Mouse (Mus musculus) gastrocnemius, postnatal 25 days (tissue): ENCODE data around the gene Fam43a. TPM values are rescaled to one million over a fixed set of nuclear protein-coding genes. Genes with fewer than 3 reads are reported as not detected.

Experiments
- DNase-seq: peaks from one replicate; pipeline ENCODE4 v3.0.0; 2022
- total RNA-seq, 2 experiments: library from RNA; stranded (reverse); gene quantifications; 1 replicate in 1 of 2; 2 replicates in 1 of 2; pipeline ENCODE4 v1.2.3; 2021

The Fam43a gene
- total RNA-seq, 2 experiments from 2014 or later: 6.7 to 8.1 TPM

DNA sequence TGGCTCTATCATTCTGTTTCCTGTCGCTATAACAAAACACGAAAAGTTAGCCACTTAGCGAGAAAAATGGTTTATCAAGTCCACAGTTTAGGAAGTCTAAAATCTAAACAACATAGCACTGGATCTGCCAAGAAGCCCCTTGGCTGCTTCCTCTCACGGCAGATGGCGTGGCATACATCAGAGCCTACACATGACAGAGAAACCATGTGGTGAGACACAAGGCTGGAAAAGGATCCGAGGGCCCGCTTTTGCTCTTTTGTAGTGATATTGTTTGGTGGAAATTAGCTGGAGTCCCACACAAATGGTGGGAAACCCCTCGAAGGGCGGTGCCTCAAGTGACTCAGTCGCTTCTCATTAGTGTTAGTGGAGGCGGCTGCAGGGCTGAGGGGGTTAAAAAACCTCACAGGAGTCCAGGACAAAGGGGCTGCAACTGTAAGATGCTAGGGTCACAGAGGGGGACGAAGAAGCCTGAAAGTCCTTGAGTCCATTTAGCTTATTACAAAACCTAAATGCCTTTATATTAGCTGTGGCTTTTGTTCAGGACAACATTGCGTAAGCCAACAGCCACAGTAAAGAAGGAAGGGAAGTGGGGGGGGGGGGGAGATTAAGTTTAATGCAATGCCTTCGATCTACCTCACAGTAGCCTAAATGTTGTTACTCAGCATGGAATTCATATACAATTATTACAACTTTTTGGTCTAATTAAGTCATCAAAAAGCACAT lies 3.5 kb upstream of the Fam43a start:
- DNase-seq: no peak

DNA sequence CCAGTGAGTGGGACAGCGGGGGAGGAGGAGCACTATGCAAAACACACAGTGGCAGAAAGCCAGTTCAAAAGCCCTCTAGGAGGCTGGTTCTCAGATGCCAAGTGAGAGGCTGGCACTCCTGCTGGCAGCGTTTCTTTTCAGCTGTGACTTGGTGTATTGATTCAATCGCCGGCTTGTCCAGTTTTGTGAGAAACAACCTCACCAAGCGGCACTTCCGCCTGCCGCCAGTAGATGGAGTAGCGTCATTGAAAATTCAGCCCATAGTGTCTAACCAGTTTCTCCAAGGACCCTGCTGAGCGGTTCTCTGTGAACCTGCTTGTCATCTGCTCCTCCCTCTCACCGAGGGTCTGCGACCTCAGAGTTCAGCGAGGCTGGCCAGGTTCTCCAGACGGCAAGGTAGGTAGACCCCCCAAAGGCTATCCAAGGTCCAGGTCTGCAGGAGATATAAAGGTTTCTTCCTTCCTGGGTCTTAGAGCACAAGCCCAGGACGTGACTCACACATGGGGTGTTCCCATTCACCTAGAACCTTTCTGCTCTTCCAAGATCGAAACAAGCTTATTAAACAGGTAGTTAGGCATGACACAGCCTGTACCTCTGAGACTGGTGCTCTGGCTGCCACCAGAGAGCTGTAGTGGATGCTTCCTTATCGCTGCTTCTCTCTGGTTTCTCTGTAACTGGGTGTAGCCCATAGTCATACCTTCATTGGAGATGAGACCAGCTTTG lies 2.4 kb upstream of the Fam43a start:
- DNase-seq: peak; percentile 56

DNA sequence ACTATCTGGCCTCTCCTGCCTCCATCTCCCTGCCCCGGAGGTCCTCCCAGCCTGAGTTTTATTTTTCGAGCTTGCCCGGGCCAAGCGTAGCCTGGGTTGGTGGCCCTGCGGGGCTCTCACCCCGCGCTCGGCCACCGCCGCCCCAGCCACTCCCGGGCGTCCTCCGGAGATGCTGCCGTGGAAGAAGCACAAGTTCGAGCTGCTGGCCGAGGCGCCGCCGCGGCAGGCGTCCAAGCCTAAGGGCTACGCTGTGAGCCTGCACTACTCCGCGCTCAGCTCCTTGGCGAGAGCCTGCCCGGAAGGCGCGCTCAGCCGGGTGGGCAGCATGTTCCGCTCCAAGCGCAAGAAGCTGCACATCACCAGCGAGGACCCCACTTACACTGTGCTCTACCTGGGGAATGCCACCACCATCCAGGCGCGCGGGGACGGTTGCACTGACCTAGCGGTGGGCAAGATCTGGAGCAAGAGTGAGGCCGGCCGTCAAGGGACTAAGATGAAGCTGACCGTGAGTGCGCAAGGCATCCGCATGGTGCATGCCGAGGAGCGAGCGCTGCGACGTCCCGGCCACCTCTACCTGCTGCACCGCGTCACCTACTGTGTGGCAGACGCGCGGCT lies 1.0 kb downstream of the Fam43a start:
- DNase-seq: peak; percentile 74

DNA sequence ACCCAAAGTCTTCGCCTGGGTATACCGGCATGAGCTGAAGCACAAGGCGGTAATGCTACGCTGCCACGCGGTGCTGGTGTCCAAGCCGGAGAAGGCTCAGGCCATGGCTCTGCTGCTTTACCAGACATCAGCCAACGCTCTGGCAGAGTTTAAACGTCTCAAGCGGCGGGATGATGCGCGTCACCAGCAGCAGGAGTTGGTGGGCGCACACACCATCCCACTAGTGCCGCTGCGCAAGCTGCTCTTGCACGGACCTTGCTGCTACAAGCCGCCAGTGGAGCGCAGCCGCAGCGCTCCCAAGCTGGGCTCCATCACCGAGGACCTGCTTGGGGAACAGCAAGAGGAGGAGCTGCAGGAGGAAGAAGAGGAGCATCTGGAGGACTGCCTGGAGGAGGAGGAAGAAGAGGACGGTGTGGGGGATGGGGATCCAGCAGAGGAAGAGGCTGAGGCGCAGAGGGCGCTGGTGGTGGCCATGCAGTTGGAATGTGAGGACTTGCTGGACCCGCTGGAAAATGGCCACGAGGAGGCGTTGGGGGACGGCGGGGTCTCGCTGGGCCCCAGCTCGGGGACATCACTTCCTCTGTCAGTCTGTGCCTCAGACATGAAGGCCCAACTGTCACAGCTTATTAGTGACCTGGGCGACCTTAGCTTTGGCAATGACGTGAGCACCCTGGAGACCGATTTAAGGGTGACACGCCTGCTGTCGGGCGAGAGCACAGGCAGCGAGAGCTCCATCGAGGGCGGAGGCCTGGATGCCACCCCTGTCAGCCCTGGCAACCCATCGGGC lies 1.7 kb downstream of the Fam43a start:
- peak; percentile 65 for DNase-seq

DNA sequence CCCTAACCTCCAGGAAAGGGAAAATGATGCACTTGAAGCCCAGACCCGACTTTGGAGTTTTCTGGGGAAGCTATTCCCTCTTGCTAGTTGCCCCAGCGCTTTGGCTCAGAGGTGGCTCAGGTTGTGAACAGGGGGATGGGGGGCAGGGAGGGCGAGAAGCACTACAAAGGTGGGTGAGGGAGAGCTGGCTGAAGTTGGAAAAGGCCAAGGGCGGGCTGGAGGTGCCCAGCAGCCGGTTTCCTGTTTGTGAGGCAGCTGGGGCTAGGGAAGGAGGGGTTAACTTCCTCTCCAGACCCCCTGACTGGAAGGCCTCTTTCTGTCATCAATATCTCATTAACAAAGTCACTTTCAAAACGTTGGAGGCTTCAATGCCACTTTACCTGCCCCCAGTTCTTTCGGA lies 2.4 kb downstream of the Fam43a start:
- DNase-seq: no peak

DNA sequence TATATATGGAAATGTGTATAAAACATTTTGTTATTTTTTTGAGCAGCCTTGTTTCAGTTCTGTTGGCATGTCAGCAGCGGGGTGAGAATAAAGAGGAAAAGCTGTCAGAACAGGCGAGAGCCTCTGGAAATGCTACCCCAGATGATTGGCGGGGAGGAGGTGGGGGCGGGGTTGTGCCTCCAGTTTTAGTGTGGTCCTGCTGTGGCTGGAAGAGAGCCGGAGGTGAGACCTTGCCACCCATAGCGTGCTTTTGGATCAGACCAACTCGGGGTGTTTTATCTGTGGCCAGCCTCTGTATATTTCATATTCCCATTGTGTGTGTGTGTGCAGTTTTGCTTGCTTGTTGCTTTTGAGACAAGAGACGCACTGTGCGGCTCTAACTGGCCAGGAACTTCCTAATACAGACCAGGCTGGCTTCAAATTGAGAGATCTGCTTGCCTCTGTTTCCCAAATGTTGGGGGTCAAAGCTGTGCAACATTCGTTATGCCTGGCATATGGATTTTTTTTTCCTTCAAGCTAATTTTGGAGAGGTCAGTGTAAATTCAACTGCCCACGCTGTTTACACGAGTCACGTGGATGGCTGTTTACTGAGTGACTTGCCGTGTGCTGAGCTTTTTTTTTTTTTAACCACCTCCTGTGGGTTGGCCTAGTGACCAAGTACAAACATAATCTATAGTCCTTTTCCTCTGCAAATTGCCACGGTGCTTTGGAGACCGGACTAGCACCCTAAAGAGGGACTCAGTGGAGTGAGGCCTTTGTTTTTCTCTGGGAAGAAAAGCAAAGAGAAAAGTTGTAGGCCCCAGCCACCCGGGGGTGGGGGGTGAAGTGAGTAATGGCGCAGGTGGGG lies 3.4 kb downstream of the Fam43a start:
- DNase-seq: no peak

DNA sequence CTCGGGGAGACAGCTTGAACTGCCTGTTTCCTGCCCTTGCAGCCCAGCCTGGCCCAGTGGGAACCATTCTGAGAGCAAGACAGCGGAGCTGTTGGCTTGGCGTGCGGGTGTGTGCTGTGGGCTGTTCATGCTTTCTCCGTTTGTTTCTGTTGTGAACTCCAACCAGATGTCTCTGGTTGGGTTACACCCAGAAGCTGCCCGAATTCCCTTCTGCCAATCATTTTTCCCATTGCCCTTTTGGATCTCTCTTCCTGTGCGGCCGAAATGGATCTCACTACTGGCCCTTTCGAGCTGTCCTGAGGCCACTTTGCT lies 4.0 kb downstream of the Fam43a start:
- peak; percentile 64 for DNase-seq

DNA sequence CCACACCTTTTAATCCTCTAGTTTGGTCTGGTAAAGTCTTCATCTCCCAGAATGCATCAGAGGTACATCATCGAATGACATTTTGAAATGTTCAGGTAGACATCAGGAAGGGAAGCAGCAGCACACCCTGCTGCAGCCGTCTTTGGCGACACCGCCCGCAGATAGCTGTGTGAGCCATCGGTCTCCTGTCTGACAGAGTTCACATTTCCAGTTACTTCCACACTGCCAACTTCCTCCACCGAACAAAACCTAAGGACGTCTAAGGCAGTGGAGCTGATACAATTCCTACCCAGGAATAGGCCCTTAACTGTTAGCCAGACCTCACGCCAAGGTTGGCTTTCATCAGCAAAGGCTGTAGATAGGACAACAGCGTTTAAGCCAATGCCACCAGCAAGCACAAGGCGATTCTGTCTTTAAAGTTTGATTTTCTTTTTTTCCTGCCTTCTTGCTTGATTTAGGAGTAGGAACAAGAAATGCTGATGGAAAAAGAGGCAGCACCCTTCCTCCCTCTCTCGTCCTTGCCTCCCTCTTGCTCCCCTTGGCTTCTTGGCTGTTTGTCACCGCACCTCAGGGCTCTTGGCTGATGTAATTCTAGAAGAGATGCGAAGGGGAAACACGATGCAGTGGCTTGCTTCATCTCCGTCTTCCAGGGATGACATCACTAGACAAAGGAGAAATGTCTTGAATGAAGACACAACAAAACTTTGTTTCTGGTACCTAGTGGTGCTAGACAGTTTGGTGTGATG lies 4.7 kb downstream of the Fam43a start:
- no peak for DNase-seq

DNA sequence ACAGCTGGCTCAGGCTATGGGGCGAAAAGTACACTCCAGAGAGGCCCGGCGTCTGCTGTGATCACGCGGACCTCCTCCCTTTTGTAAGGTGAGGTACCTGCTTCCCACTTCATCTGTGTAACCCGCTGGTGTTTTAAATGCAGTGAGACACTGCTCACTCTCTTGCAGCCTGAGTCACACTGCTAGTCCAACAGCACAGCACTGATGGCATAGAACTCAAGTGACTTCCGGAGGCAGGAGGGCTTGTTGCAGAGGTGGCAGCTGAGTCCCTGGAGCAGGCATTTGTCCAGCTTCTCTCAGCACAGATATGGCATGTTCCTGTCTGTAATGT lies 5.2 kb downstream of the Fam43a start:
- no peak for DNase-seq

DNA sequence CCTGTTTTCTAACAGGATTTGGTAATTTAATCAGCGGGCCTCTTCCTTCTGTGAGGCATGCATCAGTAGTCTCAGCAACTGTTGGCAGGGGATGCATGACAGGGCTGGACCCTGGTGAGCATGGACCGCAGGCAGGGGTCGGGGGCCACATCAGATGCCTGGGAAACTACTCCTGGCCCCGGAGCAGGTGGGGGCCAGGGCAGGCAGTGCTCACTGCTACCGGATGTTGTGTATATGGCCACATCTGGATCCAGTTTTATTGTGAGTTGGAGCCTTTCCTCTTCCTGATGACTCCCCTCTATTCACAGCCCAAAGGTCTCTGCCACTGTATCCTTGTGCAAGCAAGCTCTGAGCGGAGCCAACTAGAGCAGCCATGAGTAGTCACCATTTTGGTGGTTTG lies 6.0 kb downstream of the Fam43a start:
- no peak for DNase-seq

DNA sequence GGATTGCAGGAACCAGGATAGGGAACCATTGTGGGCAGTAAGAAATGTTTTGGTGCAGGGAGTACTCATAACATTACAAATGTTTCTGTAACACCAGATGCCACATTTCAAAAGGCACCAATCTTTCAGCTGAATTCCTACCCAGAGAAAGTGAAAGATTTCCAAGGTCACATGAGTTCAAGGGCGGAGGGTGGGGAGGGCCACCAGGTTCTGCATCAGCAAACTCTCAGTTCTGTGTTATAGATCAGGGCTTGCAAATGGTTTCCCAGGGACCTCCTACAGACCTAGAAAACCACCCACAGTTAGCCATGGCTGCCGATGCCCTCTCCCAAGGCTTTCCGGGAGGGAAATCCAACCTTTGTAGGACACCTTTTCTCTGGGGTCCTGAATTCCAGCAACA lies 8.3 kb downstream of the Fam43a start:
- DNase-seq: no peak

DNA sequence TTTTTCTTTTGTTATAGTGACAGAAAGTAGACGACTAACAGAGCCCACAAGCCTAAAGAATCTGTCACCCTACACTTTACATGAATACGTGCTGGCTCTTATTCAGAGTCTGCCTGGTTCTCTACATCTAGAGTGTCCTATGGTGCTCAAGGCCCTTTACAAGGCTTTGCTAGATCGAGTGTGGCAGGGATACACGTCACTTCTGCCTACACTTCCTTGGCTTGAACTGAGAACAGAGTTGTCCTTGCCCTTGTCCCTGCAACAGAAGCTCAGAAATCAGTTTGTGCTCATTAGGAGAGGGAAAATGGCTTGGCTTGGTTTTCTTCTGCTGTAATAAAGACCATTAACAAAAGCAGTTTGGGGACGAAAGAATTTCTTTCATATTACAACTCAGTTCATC lies 11.8 kb downstream of the Fam43a start:
- no peak for DNase-seq

DNA sequence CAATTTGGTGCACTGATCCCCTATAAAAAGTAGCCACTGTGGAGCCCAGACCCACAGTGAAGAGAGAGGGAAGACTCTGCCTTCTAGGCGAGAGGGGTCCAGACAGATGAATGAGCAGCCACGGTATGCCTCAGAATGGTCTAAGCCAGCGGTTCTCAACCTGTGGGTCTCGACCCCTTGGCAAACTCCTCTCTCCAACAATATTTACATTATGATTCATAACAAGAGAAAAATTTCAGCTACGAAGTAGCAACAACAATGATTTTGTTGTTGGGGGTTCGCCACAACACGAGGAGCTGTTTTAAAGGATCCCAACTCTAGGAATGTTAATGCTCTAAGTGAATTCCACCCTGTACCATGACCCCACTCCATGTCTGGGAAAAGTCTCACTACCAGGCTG lies 13.6 kb downstream of the Fam43a start:
- DNase-seq: no peak

DNA sequence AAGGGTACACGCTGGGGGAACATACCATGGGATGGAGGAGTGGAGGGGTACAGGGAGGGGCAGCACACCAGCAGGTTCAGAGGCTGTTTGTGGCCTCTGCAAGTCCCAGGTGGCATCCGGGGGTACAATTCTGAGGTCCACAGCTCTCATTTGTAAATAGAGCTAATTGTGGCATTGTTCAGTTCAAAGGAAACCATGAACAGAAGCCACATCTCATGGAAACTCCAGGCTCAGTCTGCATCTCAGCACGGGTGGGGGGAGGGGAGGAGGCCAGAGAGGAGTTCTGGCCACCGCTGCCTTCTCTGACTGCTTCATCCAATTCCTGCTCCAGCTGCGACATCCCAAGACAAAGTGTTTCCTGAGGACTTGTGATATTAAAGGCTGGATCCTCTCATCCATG lies 14.6 kb downstream of the Fam43a start:
- DNase-seq: no peak

DNA sequence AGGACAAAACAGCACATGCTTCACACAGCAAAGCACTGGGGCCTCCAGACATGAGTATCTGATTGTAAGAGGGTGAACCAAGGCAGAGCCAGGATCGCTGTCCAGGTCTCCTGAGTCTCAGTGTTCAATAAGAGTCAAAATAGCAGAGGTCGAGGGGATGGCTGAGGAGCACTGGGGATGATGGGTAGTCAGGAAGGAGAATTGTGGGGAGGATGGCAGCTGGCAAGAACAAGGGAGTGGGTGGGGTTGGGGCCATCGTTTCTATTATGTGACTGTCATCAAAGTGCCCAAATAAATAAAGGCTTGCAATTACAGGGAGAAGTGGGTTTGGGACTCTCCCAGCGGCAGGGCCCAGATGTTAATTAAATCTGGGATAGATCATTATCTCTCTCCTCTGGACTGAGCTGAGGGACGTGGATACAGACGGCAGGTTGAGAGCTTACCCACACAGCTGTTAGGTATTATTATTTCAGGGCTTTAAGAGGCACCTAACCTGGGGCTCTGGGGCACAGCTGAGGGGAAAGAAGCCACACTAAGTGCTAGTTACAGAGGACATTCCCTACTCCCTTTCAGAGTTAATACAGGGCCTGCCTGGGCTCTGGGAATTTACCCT lies 15.3 kb downstream of the Fam43a start:
- DNase-seq: no peak

DNA sequence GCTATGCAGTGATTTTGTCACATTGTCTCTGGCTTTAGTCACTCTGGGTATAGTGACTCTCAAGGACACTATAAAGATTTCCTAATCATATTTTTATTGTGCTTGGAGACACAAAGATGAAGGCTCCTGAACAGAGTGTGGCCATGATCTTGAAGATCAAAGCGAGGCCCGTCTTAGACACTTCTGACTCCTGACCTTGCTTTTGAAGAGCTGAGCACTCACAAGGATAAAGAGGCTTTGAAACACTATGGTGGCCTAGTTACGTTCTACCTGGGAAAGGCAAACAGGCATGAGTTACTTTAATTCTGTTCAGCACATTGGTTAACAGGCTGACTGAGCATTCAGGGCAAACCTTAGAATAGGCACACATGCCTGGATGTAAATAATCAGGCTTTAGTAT lies 16.8 kb downstream of the Fam43a start:
- no peak for DNase-seq

DNA sequence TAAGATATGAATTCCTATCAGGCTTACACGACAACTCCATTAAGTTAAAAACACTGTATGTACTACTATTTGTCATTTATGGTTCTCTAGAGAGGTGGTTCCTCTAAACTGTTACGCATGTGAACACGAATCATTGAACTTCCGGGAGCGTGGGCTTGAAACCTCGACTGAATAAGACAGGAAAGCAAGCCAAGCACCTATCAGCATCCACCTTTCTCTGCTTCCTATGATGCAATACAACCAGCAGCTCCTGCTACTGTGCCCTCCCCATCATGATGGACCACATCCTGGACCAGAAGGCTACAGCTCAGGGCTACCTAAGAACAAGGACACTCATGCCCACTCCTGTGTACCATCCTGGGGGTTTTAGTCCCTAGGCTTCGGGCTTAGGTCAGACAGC lies 24.1 kb downstream of the Fam43a start:
- no peak for DNase-seq

DNA sequence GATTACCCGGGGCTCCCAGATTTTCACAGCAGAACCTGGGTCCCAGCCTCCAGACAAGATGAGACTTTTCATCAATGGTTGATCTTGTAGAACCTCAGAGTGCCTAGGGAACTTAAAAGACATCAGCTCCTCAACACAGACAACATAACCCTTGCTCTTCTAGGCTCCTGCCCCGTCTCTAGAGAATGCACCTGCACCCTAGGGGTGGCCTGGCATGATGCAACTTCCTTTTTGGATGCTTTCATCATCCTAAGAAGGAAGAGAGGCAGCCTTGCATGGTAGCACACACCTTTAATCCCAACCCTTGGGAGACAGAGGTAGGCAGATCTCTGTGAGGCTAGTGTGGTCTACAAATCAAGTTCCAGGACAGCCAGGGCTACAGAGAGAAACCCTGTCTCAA lies 25.1 kb downstream of the Fam43a start:
- DNase-seq: no peak

DNA sequence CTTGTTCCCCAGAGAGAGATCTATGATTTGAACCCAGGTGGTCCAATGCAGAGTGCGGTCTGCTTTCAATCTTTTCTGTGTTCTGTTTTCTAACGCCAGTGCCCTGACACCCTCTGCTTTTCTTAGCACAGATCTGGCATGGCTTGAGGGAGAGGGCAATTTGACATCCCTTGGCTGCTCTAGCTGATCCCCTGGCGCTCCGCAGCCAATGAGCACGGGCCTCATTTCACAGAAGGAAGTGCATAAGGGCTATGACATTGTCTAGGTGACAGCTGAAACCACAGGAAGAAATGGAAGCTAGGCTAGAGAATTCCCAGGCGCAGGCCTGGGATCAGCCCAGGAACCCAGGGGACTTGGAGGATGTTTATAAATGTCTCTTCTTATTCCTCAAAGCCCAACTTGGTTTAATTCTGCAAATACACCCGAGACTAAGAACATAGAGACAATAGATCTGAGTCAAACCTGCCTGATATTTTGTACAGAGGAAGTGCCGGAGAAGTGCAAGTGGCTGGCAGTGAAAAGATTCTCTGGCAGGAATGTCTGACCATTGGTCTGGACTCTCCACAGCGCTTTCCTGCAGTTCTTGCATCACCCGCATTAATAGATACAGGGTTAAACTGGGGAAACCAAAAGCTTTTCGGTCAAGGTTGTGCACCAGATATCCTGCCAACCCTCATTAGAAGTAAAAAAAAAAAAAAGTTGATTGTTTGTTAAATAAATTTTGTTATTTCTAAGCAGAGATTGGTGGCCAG lies 28.2 kb downstream of the Fam43a start:
- DNase-seq: no peak

DNA sequence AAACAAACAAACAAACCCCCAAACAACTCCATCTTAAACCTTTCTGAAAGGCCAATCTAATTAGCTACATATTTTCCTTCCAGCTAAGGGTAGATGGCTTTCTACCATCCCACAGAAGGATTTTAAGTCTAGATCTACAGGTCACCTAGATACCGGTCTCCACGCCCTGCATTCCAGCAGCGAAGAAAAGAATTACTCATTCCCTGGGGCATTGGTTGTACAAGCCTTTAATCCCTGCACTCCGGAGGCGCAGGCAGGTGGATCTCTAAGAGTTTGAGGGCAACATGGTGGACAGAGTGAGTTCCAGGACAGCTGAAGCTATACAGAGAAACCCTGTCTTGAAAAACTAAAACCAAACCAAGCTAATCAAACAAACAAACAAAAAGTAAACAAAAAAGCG lies 28.9 kb downstream of the Fam43a start:
- DNase-seq: no peak
